Mouse (Mus musculus) hindbrain, postnatal 0 days (tissue): ENCODE data around the gene Tssk4. TPM values are rescaled to one million over a fixed set of nuclear protein-coding genes. Genes with fewer than 3 reads are reported as not detected.
A peak's percentile ranks its signal among the peaks of the same experiment; 100 is the strongest.

Experiments
- ATAC-seq: fragments of 200-750 bp; cut with Nextera tagmentation; 2 replicates; pipeline ENCODE4 v1.8.0; 2017; ENCODE audit warnings: mild to moderate bottlenecking, moderate TSS enrichment, moderate library complexity
- DNase-seq: peaks from one replicate; pipeline ENCODE4 v3.0.0-alpha.2; 2015; ENCODE audit warnings: low spot score
- H3K27ac ChIP-seq: fragments of 300-500 bp; sonication (generic); 2 replicates; pipeline ENCODE4 v1.5.1; 2014; ENCODE audit warnings: mild to moderate bottlenecking
- H3K27me3 ChIP-seq: fragments of 300-500 bp; sonication (generic); 2 replicates; pipeline ENCODE4 v1.6.1; 2014; ENCODE audit warnings: low read length, mixed read lengths; ENCODE audit not compliant: insufficient read depth
- H3K36me3 ChIP-seq: fragments of 300-500 bp; sonication (generic); 2 replicates; pipeline ENCODE4 v1.6.1; 2014; ENCODE audit warnings: low read length, mixed read lengths; ENCODE audit not compliant: insufficient read depth
- H3K4me1 ChIP-seq: fragments of 300-500 bp; sonication (generic); 2 replicates; pipeline ENCODE4 v1.6.1; 2014; ENCODE audit warnings: antibody characterized with exemption, low read length, mixed read lengths; ENCODE audit not compliant: insufficient read depth
- H3K4me2 ChIP-seq: fragments of 300-500 bp; sonication (generic); 2 replicates; pipeline ENCODE4 v1.6.1; 2014; ENCODE audit warnings: low read depth, mild to moderate bottlenecking, low read length, moderate library complexity, mixed read lengths
- H3K4me3 ChIP-seq: fragments of 300-500 bp; sonication (generic); 2 replicates; pipeline ENCODE4 v1.5.1; 2014; ENCODE audit warnings: low read length
- H3K9ac ChIP-seq: fragments of 300-500 bp; sonication (generic); replicated peaks from 2 replicates; pipeline ENCODE4 v1.6.1; 2014; ENCODE audit warnings: mild to moderate bottlenecking, low read length, moderate library complexity, mixed read lengths
- H3K9me3 ChIP-seq: fragments of 300-500 bp; sonication (generic); 2 replicates; pipeline ENCODE4 v1.6.1; 2016; ENCODE audit warnings: low read length, mixed read lengths
- CTCF ChIP-seq: IDR thresholded peaks from 2 replicates; pipeline ENCODE4 v1.5.1; 2016; ENCODE audit warnings: antibody characterized with exemption, control low read depth, low read depth
- WGBS: fragments of 180-500 bp; shearing (Covaris S2); extraction: QIAGEN DNeasy Blood & Tissue Kit; methylation state at CpG from one replicate; pipeline ENCODE4 v1.1.7; 2014; 5-methylcytosine and 5-hydroxymethylcytosine counted together
- polyA plus RNA-seq: library from polyadenylated mRNA; unstranded; fragments of >200 nt; fragmentation: Nextera tagmentation; extraction: Ambion mirVana; gene quantifications from 2 replicates; pipeline ENCODE4 v1.2.1, GENCODE M21; 2015
- total RNA-seq: library from RNA; depleted of rRNA; stranded (reverse); fragments of >200 nt; gene quantifications from 2 replicates; pipeline ENCODE4 v1.2.3, GENCODE M21; 2014; rRNA removed

Gene Tssk4
- total RNA-seq (0.32 and 1.3 TPM in 2 replicates), polyA plus RNA-seq (0.24 and 0.28 TPM in 2 replicates)

DNA sequence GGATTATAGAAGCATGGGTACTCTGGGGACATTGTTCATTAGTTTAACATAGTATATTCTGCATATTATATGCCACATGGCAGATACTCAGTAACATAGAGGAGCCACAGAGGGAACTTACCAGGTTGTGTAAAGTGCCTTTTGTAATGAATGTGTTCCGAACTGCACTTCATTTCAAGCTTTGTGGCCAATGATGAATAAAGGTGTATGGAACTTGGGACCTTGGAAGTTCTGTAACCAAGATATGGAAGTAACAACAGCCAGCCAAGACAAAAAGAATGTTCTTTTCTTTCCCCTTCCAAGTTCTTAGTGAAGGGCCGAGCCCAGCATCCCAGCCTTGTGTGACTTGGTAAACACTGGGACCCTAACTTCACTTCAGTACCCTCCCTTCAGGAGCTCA lies at the start of gene Tssk4:
Tssk4 (plus strand) TSS at position 301 of the 400 bp plus-strand sequence.
- no peaks in the 10 kb centered on the region for H3K4me1 ChIP-seq
- WGBS = 97% methylated on average over 2 of the region's 2 CpGs
- no peaks in the 10 kb centered on the region for H3K9me3 ChIP-seq
- no peak for DNase-seq
- no peak for ATAC-seq
- no peak within 1 kb of the TSS for H3K4me2 ChIP-seq
- no peak within 1 kb of the TSS for H3K9ac ChIP-seq
- no peak within 1 kb of the TSS for H3K4me3 ChIP-seq
- no peaks in the 10 kb centered on the region for H3K36me3 ChIP-seq
- H3K27me3 ChIP-seq = no peaks in the 10 kb centered on the region
- no peak for TF ChIP-seq CTCF
- no peak within 1 kb of the TSS for H3K27ac ChIP-seq

GRCm38 (mm10) chr14:55603271-55603632 lies 46.7 kb upstream of the Tssk4 start, which contains the start of gene Irf9:
Gene Irf9, plus strand, starts transcription at chr14:55603571.
- Histone ChIP-seq H3K36me3 (peaks cover 61% of the 10 kb centered on the region), H3K4me2 (peak within 1 kb of the TSS; percentile 50), H3K4me1 (no peaks in the 10 kb centered on the region), H3K27me3 (no peaks in the 10 kb centered on the region), H3K27ac (peak within 1 kb of the TSS; percentile 62), H3K9ac (peak within 1 kb of the TSS; percentile 33; the same call in 1 of the 2 replicates), H3K4me3 (peak within 1 kb of the TSS; percentile 29), H3K9me3 (no peaks in the 10 kb centered on the region)
- 88% methylated on average over 7 of the region's 7 CpGs for WGBS
- DNase-seq (no peak), ATAC-seq (no peak)
- TF ChIP-seq CTCF = no peak

DNA sequence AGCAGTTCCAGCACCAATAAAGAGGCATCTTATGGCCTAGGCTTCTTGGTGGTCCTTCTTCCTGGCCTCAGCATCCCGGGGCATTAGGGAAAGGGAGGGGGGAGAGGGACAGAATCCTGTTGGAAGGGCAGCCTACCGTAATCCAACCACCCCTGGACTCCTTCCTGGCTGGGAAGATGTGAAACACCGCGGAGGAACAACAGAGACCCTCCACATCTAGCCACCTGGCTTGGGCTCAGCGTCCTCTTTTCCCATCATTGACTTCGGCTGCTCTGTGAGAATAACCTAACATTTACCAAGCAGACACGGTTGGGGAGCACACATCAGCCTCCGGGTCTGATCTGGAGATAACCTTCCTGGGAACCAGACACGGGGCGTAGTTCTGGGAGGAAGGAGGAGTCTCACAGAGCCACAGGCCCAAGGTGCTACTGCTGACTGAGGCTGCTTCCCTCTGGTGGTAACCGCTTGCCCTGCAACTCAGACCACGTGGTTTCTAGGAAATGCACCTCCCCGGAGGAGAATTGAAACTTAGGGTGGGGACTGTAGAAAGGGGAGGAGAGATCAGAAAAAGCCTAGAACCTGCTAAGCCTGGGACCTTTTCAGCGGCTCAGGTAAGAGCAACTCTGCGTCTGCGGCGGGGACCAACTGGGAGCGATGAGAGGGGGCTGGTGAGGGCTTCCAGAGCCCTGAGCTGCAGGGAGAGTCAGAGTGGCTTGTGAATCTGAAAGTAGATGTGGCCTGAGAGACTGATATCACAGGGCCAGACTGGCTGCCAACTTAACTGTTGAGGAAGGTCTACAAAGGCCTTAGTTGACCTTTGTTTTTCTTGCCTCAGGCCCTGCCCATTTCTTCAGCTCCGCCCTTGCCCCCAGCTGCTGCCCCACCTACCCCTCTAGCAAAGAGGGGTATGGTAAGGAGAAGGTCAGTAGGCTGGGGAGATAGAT lies 46.1 kb upstream of the Tssk4 start:
- H3K27me3 ChIP-seq = no peaks in the 10 kb centered on the region
- peak overlapping the region; percentile 50 for H3K4me2 ChIP-seq
- DNase-seq (peak; percentile 93), ATAC-seq (peak; percentile 93)
- peak overlapping the region; percentile 33; the same call in 1 of the 2 replicates for H3K9ac ChIP-seq
- peak overlapping the region; percentile 62 for H3K27ac ChIP-seq
- H3K36me3 ChIP-seq = peaks cover 61% of the 10 kb centered on the region
- 23% methylated on average over 19 of the region's 19 CpGs for WGBS
- no peaks in the 10 kb centered on the region for H3K4me1 ChIP-seq
- H3K9me3 ChIP-seq = no peaks in the 10 kb centered on the region
- TF ChIP-seq CTCF = peak; percentile 94
- peak overlapping the region; percentile 29 for H3K4me3 ChIP-seq

DNA sequence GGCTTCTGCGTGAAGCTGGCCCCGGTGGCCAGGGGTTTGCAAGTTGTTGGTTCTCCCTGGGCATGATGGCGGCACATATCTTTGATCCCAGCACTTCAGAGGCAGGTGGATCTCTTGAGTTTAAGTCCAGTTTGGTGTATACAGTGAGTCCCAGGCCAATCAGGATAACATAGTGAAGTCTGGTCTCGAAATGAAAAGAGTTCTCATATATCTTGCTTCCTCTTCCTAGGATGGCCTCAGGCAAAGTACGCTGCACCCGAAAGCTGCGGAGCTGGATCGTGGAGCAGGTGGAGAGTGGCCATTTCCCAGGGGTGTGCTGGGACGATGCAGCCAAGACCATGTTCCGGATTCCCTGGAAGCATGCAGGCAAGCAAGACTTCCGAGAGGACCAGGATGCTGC lies 45.2 kb upstream of the Tssk4 start:
- Histone ChIP-seq H3K36me3 (peaks cover 58% of the 10 kb centered on the region), H3K27me3 (no peaks in the 10 kb centered on the region)
- WGBS = 91% methylated on average over 11 of the region's 11 CpGs

GRCm38 (mm10) chr14:55605743-55606459 lies 44.1 kb upstream of the Tssk4 start:
- Histone ChIP-seq H3K4me2 (no peak overlapping the region), H3K9ac (no peak overlapping the region), H3K27ac (no peak overlapping the region), H3K27me3 (no peaks in the 10 kb centered on the region), H3K4me1 (no peaks in the 10 kb centered on the region), H3K4me3 (no peak overlapping the region), H3K9me3 (no peaks in the 10 kb centered on the region), H3K36me3 (peaks cover 50% of the 10 kb centered on the region)
- no peak for ATAC-seq
- 93% methylated on average over 16 of the region's 16 CpGs for WGBS
- DNase-seq = no peak
- no peak for TF ChIP-seq CTCF

More for the DNA sequence above, 45.2 kb upstream of the Tssk4 start:
- H3K9ac ChIP-seq = no peak overlapping the region
- no peak for TF ChIP-seq CTCF
- H3K4me1 ChIP-seq = no peaks in the 10 kb centered on the region
- no peak overlapping the region for H3K27ac ChIP-seq
- no peak overlapping the region for H3K4me3 ChIP-seq
- ATAC-seq (no peak), DNase-seq (no peak)
- peak overlapping the region; percentile 50 for H3K4me2 ChIP-seq
- H3K9me3 ChIP-seq = no peaks in the 10 kb centered on the region

DNA sequence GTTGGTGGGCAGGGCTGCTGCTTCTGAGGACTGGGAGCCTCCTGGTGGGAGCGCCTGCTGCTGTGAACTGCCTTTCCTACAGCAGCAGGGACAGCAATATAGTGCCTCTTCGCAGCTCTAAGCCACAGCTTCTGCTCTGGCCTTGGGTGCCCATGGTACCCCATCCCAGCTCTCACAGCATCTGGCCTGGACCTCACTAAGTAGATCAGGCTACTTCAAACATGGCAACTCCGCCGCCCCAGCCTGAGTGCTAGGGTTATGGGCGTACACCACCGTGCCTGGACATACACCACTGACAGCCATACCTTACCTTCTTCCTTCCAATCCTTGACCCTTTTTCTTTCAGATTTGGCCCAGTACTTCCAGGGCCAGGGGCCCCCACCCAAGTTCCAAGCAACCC lies 41.6 kb upstream of the Tssk4 start:
- no peak for ATAC-seq
- Histone ChIP-seq H3K36me3 (peaks cover 31% of the 10 kb centered on the region), H3K4me1 (no peaks in the 10 kb centered on the region)

More for the DNA sequence above, 41.6 kb upstream of the Tssk4 start:
- DNase-seq = no peak
- no peak overlapping the region for H3K4me2 ChIP-seq
- H3K9ac ChIP-seq = no peak overlapping the region
- no peak overlapping the region for H3K27ac ChIP-seq
- TF ChIP-seq CTCF = no peak
- 95% methylated on average over 6 of the region's 6 CpGs for WGBS
- H3K9me3 ChIP-seq = no peaks in the 10 kb centered on the region
- no peaks in the 10 kb centered on the region for H3K27me3 ChIP-seq
- H3K4me3 ChIP-seq = no peak overlapping the region
